Mouse (Mus musculus) limb, embryonic 15.5 days (tissue): ENCODE results near the gene Vmn1r219. TPM values are rescaled to one million over a fixed set of nuclear protein-coding genes. Genes with fewer than 3 reads are reported as not detected.

Source experiments
- polyA plus RNA-seq: library from polyadenylated mRNA; unstranded; fragments of >200 nt; fragmentation: Nextera tagmentation; extraction: Ambion mirVana; gene quantifications from 2 replicates; pipeline ENCODE4 v1.2.1, GENCODE M21; 2015

Vmn1r219 gene
- polyA plus RNA-seq, 1 experiment from 2014 or later: not detected

Other genes with a start within 250 kb of the Vmn1r219 start
- gene Vmn1r213, start 151.7 kb upstream of the Vmn1r219 start, polyA plus RNA-seq: not detected in 2 replicates
- not detected in 2 replicates for gene Vmn1r214, start 128.9 kb upstream of the Vmn1r219 start, polyA plus RNA-seq
- gene Vmn1r215, start 91.3 kb upstream of the Vmn1r219 start, polyA plus RNA-seq: not detected in 2 replicates
- gene Vmn1r217, start 41.1 kb upstream of the Vmn1r219 start, polyA plus RNA-seq: not detected in 2 replicates
- not detected in 2 replicates for gene Vmn1r218, start 26.2 kb upstream of the Vmn1r219 start, polyA plus RNA-seq
- gene Vmn1r220, start 28.7 kb downstream of the Vmn1r219 start, polyA plus RNA-seq: not detected in 2 replicates
- not detected in 2 replicates for gene Vmn1r221, start 54.8 kb downstream of the Vmn1r219 start, polyA plus RNA-seq
- not detected in 2 replicates for gene Vmn1r222, start 76.6 kb downstream of the Vmn1r219 start, polyA plus RNA-seq
- gene Vmn1r223, start 87.8 kb downstream of the Vmn1r219 start, polyA plus RNA-seq: not detected in 2 replicates
- 42.4 and 44.2 TPM in 2 replicates for gene Zfp322a, start 209.9 kb downstream of the Vmn1r219 start, polyA plus RNA-seq